Mouse (Mus musculus): ENCODE measurements around the gene Klf9. TPM values are rescaled to one million over a fixed set of nuclear protein-coding genes. Genes with fewer than 3 reads are reported as not detected.

Klf9 gene
- polyA plus RNA-seq, 2 experiments, result 2.1 TPM

GRCm38 (mm10) chr19:23150556-23151265 is 9.7 kb downstream of the Klf9 start:
- no peak for DNase-seq (ENCODE audit: low spot score)
- Histone ChIP-seq H3K27me3 (ENCODE audit: control insufficient read depth, insufficient read depth, low read length) (no peaks in the 10 kb centered on the region), H3K4me2 (replicated peaks; ENCODE audit: low read depth, low read length, severe bottlenecking) (no peak overlapping the region), H3K9ac (ENCODE audit: low read depth, low read length, severe bottlenecking) (no peak overlapping the region), H3K4me1 (ENCODE audit: control insufficient read depth, insufficient read depth, low read length) (peaks cover 9% of the 10 kb centered on the region), H3K9me3 (ENCODE audit: control insufficient read depth, low read length) (no peaks in the 10 kb centered on the region), H3K4me3 (replicated peaks; ENCODE audit: low read length) (no peak overlapping the region), H3K27ac (replicated peaks; ENCODE audit: low read depth, low read length) (no peak overlapping the region), H3K36me3 (ENCODE audit: control insufficient read depth, insufficient read depth, low read length) (no peaks in the 10 kb centered on the region)
- WGBS, result 76% methylated on average over 14 of the region's 14 CpGs
- TF ChIP-seq POLR2A (IDR thresholded peaks at IDR 0.05; ENCODE audit: borderline replicate concordance, extremely low read depth, insufficient read depth, insufficient read length), result no peak
- no peak for ATAC-seq (ENCODE audit: low FRiP score, low read depth)

DNA sequence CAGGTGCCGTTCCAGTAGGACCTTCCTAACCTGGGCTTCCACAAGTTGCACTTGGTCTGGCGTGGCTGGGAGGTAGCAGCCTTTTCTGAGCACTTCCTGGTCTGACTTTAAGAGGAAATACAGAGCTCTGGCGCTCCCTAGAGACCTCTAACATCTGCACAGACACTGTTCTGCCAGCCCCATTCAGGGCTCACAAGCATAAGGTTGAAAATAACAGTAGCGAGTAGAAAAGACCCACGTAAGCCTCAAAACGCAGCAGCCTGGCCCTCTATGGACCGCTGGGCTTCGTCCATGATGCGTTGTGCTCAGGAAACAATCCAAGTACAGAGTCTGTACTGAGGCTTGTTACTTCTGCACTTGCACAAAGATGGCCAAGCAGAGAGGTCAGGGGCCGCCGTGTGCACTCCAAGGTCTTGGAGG is 10.6 kb downstream of the Klf9 start:
- no peaks in the 10 kb centered on the region for H3K9me3 ChIP-seq (ENCODE audit: control insufficient read depth, low read length)
- no peak overlapping the region for H3K4me3 ChIP-seq (replicated peaks; ENCODE audit: low read length)
- H3K4me1 ChIP-seq (ENCODE audit: control insufficient read depth, insufficient read depth, low read length), result peaks cover 9% of the 10 kb centered on the region
- no peaks in the 10 kb centered on the region for H3K27me3 ChIP-seq (ENCODE audit: control insufficient read depth, insufficient read depth, low read length)
- DNase-seq (ENCODE audit: low spot score), result peak; percentile 60
- H3K27ac ChIP-seq (replicated peaks; ENCODE audit: low read depth, low read length), result no peak overlapping the region
- no peak overlapping the region for H3K4me2 ChIP-seq (replicated peaks; ENCODE audit: low read depth, low read length, severe bottlenecking)
- TF ChIP-seq POLR2A (IDR thresholded peaks at IDR 0.05; ENCODE audit: borderline replicate concordance, extremely low read depth, insufficient read depth, insufficient read length), result no peak
- H3K36me3 ChIP-seq (ENCODE audit: control insufficient read depth, insufficient read depth, low read length), result no peaks in the 10 kb centered on the region
- no peak overlapping the region for H3K9ac ChIP-seq (ENCODE audit: low read depth, low read length, severe bottlenecking)
- 23% methylated on average over 11 of the region's 11 CpGs for WGBS
- ATAC-seq (ENCODE audit: low FRiP score, low read depth), result no peak

GRCm38 (mm10) chr19:23152201-23152640 is 11.2 kb downstream of the Klf9 start:
- no peak for ATAC-seq (ENCODE audit: low FRiP score, low read depth)
- Histone ChIP-seq H3K36me3 (ENCODE audit: control insufficient read depth, insufficient read depth, low read length) (no peaks in the 10 kb centered on the region), H3K27me3 (ENCODE audit: control insufficient read depth, insufficient read depth, low read length) (no peaks in the 10 kb centered on the region), H3K4me2 (replicated peaks; ENCODE audit: low read depth, low read length, severe bottlenecking) (no peak overlapping the region), H3K9me3 (ENCODE audit: control insufficient read depth, low read length) (no peaks in the 10 kb centered on the region), H3K9ac (ENCODE audit: low read depth, low read length, severe bottlenecking) (no peak overlapping the region), H3K4me1 (ENCODE audit: control insufficient read depth, insufficient read depth, low read length) (peaks cover 9% of the 10 kb centered on the region), H3K27ac (replicated peaks; ENCODE audit: low read depth, low read length) (no peak overlapping the region), H3K4me3 (replicated peaks; ENCODE audit: low read length) (no peak overlapping the region)
- DNase-seq (ENCODE audit: low spot score), result no peak
- 43% methylated on average over 4 of the region's 4 CpGs for WGBS
- TF ChIP-seq POLR2A (IDR thresholded peaks at IDR 0.05; ENCODE audit: borderline replicate concordance, extremely low read depth, insufficient read depth, insufficient read length), result no peak

DNA sequence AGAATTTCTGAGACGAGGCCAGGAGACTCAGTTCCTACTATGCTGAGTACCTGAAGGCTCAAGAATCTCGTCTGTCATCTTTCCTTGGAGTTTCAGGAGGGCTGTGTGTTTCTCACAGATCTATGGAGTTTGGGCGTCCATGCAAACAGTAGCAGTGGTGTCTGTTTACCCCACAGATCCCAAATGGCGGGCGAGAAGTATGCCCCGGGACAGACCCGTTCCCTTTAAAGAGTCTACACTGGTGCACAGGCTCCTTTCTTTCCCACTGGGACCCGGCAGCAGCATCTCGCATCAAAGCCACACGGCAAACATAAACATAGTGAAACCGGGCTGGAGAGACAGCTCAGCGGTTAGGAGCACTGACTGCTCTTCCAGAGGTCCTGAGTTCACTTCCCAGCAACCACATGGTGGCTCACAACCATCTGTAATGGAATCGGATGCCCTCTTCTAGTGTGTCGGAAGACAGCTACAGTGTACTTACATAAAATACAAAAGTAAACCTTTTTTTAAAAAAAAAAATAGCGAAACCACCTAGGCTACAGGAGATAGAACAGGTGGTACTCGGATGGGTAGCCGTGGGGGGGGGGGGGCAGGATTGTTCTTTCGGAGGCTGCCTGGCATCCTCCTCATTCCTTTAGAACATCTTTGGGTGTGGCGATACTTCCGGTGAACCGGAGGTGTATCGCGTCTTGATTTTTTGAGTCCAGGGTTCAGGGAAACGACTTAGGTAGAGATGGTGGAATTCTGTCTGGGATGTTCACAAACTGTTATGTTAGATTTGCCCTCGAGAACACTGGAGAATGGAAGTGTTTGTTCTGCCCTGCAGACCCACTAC is 12.0 kb downstream of the Klf9 start:
- Histone ChIP-seq H3K27ac (replicated peaks; ENCODE audit: low read depth, low read length) (no peak overlapping the region), H3K9ac (ENCODE audit: low read depth, low read length, severe bottlenecking) (no peak overlapping the region), H3K9me3 (ENCODE audit: control insufficient read depth, low read length) (no peaks in the 10 kb centered on the region), H3K4me3 (replicated peaks; ENCODE audit: low read length) (no peak overlapping the region), H3K4me2 (replicated peaks; ENCODE audit: low read depth, low read length, severe bottlenecking) (no peak overlapping the region), H3K27me3 (ENCODE audit: control insufficient read depth, insufficient read depth, low read length) (no peaks in the 10 kb centered on the region), H3K4me1 (ENCODE audit: control insufficient read depth, insufficient read depth, low read length) (peaks cover 9% of the 10 kb centered on the region), H3K36me3 (ENCODE audit: control insufficient read depth, insufficient read depth, low read length) (no peaks in the 10 kb centered on the region)
- 61% methylated on average over 25 of the region's 25 CpGs for WGBS
- DNase-seq (ENCODE audit: low spot score) (no peak), ATAC-seq (ENCODE audit: low FRiP score, low read depth) (no peak)
- TF ChIP-seq POLR2A (IDR thresholded peaks at IDR 0.05; ENCODE audit: borderline replicate concordance, extremely low read depth, insufficient read depth, insufficient read length), result no peak

DNA sequence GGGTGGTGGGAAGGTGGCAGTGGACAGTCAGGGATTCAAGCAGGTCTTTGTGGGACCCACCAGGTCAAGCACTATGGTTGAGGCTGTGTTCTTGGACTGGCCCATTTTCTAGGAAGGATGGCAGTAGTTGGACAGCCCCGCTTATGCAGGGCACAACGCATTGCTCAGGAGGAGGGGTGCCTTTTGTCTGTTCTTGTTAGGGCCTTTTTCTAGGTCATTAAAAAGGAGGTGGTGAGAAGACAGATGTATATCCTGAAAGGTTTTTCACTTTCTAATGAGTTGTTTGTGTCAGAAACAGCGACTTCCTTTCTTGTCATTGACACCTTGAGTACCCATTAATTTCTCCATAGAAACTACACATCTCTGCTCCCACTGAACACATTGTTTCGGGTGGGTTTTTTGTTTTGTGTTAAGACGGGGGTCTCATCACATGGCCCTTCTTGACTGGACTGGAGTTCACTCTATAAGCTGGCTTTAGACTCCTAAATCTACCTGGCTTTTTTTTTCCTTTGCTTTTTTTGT is 12.6 kb downstream of the Klf9 start:
- WGBS, result 70% methylated on average over 5 of the region's 5 CpGs
- Histone ChIP-seq H3K4me3 (replicated peaks; ENCODE audit: low read length) (no peak overlapping the region), H3K27me3 (ENCODE audit: control insufficient read depth, insufficient read depth, low read length) (no peaks in the 10 kb centered on the region), H3K4me2 (replicated peaks; ENCODE audit: low read depth, low read length, severe bottlenecking) (no peak overlapping the region), H3K9me3 (ENCODE audit: control insufficient read depth, low read length) (no peaks in the 10 kb centered on the region), H3K9ac (ENCODE audit: low read depth, low read length, severe bottlenecking) (no peak overlapping the region), H3K36me3 (ENCODE audit: control insufficient read depth, insufficient read depth, low read length) (no peaks in the 10 kb centered on the region), H3K27ac (replicated peaks; ENCODE audit: low read depth, low read length) (no peak overlapping the region), H3K4me1 (ENCODE audit: control insufficient read depth, insufficient read depth, low read length) (peaks cover 9% of the 10 kb centered on the region)
- TF ChIP-seq POLR2A (IDR thresholded peaks at IDR 0.05; ENCODE audit: borderline replicate concordance, extremely low read depth, insufficient read depth, insufficient read length), result no peak
- no peak for DNase-seq (ENCODE audit: low spot score)
- no peak for ATAC-seq (ENCODE audit: low FRiP score, low read depth)

Measured in limb, embryonic 14.5 days (tissue).